Mouse (Mus musculus) MEL (cell line): Measurements from ENCODE around the gene Pikfyve. TPM values are rescaled to one million over a fixed set of nuclear protein-coding genes. Genes with fewer than 3 reads are reported as not detected.
A peak's percentile ranks its signal among the peaks of the same experiment; 100 is the strongest.

Source experiments
- DNase-seq: peaks from one replicate; pipeline ENCODE4 v3.0.0; 2011; ENCODE audit warnings: low read depth, low spot score
- H3K27ac ChIP-seq: 2 replicates; pipeline ENCODE4 v1.5.1; 2012; ENCODE audit warnings: low read depth, mild to moderate bottlenecking, control low read depth, low read length, moderate library complexity; ENCODE audit not compliant: control insufficient read depth
- H3K27me3 ChIP-seq, 2 experiments: fragments of 150-350 bp in 1 of 2; sonication (generic) in 1 of 2; 2 replicates each; pipeline ENCODE4 v1.6.1; 2012; ENCODE audit warnings: low read length in 2 of 2, mild to moderate bottlenecking in 2 of 2, improper control_type of control experiment in 1 of 2, moderate library complexity in 1 of 2; ENCODE audit not compliant: insufficient read depth in 2 of 2, control insufficient read depth in 1 of 2
- H3K36me3 ChIP-seq, 2 experiments: 2 replicates each; pipeline ENCODE4 v1.6.1; 2012 to 2014; ENCODE audit warnings: low read length in 2 of 2, improper control_type of control experiment in 1 of 2, inconsistent platforms in 1 of 2, mild to moderate bottlenecking in 1 of 2; ENCODE audit not compliant: insufficient read depth in 2 of 2, control insufficient read depth in 1 of 2
- H3K4me1 ChIP-seq, 2 experiments: fragments of 150-350 bp in 1 of 2; sonication (generic) in 1 of 2; 2 replicates each; pipeline ENCODE4 v1.6.1; 2012; ENCODE audit warnings: low read length in 2 of 2, improper control_type of control experiment in 1 of 2, mild to moderate bottlenecking in 1 of 2; ENCODE audit not compliant: insufficient read depth in 2 of 2, control insufficient read depth in 1 of 2
- H3K4me3 ChIP-seq, 2 experiments: fragments of 150-350 bp in 1 of 2; sonication (generic) in 1 of 2; 2 replicates each; pipeline ENCODE4 v1.5.1; 2012; ENCODE audit warnings: low read depth in 2 of 2, low read length in 2 of 2, mild to moderate bottlenecking in 2 of 2, moderate library complexity in 2 of 2, control low read depth in 1 of 2, improper control_type of control experiment in 1 of 2; ENCODE audit not compliant: control insufficient read depth in 1 of 2, insufficient read depth in 1 of 2
- H3K79me2 ChIP-seq: 2 replicates; pipeline ENCODE4 v1.6.1; 2012; ENCODE audit warnings: mild to moderate bottlenecking, low read length, moderate library complexity; ENCODE audit not compliant: control insufficient read depth, poor library complexity, insufficient read depth
- H3K9ac ChIP-seq: 2 replicates; pipeline ENCODE4 v1.6.1; 2012; ENCODE audit warnings: low read depth, mild to moderate bottlenecking, control low read depth, low read length, moderate library complexity; ENCODE audit not compliant: control insufficient read depth, poor library complexity, severe bottlenecking
- H3K9me3 ChIP-seq: fragments of 150-350 bp; sonication (generic); replicated peaks from 2 replicates; pipeline ENCODE4 v1.6.1; 2012; ENCODE audit warnings: mild to moderate bottlenecking, low read length, improper control_type of control experiment, moderate library complexity; ENCODE audit not compliant: insufficient read depth
- BHLHE40 ChIP-seq: IDR thresholded peaks from 2 replicates; pipeline ENCODE4 v1.6.1; 2012; ENCODE audit warnings: low read depth, mild to moderate bottlenecking, inconsistent platforms, low read length, improper control_type of control experiment, borderline replicate concordance
- CHD1 ChIP-seq: IDR thresholded peaks from 2 replicates; pipeline ENCODE4 v1.6.1; 2012; ENCODE audit warnings: low read depth, mild to moderate bottlenecking, inconsistent platforms, low read length, improper control_type of control experiment
- CHD2 ChIP-seq: IDR thresholded peaks from 2 replicates; pipeline ENCODE4 v1.6.1; 2011; ENCODE audit warnings: low read length, improper control_type of control experiment
- CTCF ChIP-seq, 3 experiments: IDR thresholded peaks in 2 of 3; conservative IDR thresholded peaks in 1 of 3; 2 replicates each; pipeline ENCODE4 v1.5.1; 2011 to 2012; ENCODE audit warnings: low read length in 3 of 3, low read depth in 2 of 3, mild to moderate bottlenecking in 2 of 3, improper control_type of control experiment in 1 of 3, inconsistent platforms in 1 of 3, mixed read lengths in 1 of 3, moderate library complexity in 1 of 3; ENCODE audit not compliant: control insufficient read depth in 1 of 3, insufficient read depth in 1 of 3, poor library complexity in 1 of 3, severe bottlenecking in 1 of 3
- E2F4 ChIP-seq: IDR thresholded peaks from 2 replicates; pipeline ENCODE4 v1.6.1; 2011; ENCODE audit warnings: low read depth, low read length, improper control_type of control experiment, borderline replicate concordance
- ELF1 ChIP-seq: IDR thresholded peaks from 2 replicates; pipeline ENCODE4 v1.6.1; 2014; ENCODE audit warnings: low read depth, mild to moderate bottlenecking, inconsistent platforms, low read length, improper control_type of control experiment, moderate library complexity
- EP300 ChIP-seq, 2 experiments: IDR thresholded peaks; 2 replicates each; pipeline ENCODE4 v1.6.1; 2011; ENCODE audit warnings: improper control_type of control experiment in 2 of 2, low read length in 2 of 2, low read depth in 1 of 2, mild to moderate bottlenecking in 1 of 2
- ETS1 ChIP-seq: IDR thresholded peaks from 2 replicates; pipeline ENCODE4 v1.6.1; 2012; ENCODE audit warnings: low read depth, mild to moderate bottlenecking, inconsistent platforms, low read length, improper control_type of control experiment, moderate library complexity
- GATA1 ChIP-seq: IDR thresholded peaks from 2 replicates; pipeline ENCODE4 v1.6.1; 2011; ENCODE audit warnings: low read depth, low read length, improper control_type of control experiment
- HCFC1 ChIP-seq: IDR thresholded peaks from 2 replicates; pipeline ENCODE4 v1.6.1; 2012; ENCODE audit warnings: low read depth, mild to moderate bottlenecking, inconsistent platforms, low read length, improper control_type of control experiment, moderate library complexity
- KAT2A ChIP-seq: conservative IDR thresholded peaks from 2 replicates; pipeline ENCODE4 v1.6.1; 2012; ENCODE audit warnings: low read depth, low read length, improper control_type of control experiment, inconsistent platforms
- MAFK ChIP-seq: IDR thresholded peaks from 2 replicates; pipeline ENCODE4 v1.6.1; 2011; ENCODE audit warnings: low read depth, mild to moderate bottlenecking, low read length, improper control_type of control experiment, borderline replicate concordance
- MAX ChIP-seq: IDR thresholded peaks from 2 replicates; pipeline ENCODE4 v1.6.1; 2011; ENCODE audit warnings: low read length, improper control_type of control experiment
- MXI1 ChIP-seq: IDR thresholded peaks from 2 replicates; pipeline ENCODE4 v1.6.1; 2011; ENCODE audit warnings: mild to moderate bottlenecking, low read depth, low read length, improper control_type of control experiment
- MYB ChIP-seq: IDR thresholded peaks from 2 replicates; pipeline ENCODE4 v1.6.1; 2011; ENCODE audit warnings: mild to moderate bottlenecking, low read depth, low read length, improper control_type of control experiment
- MYC ChIP-seq: IDR thresholded peaks from 2 replicates; pipeline ENCODE4 v1.6.1; 2011; ENCODE audit warnings: low read depth, mild to moderate bottlenecking, low read length, improper control_type of control experiment, moderate library complexity
- NELFE ChIP-seq: IDR thresholded peaks from 2 replicates; pipeline ENCODE4 v1.6.1; 2011; ENCODE audit warnings: low read depth, low read length, improper control_type of control experiment
- NRF1 ChIP-seq: IDR thresholded peaks from 2 replicates; pipeline ENCODE4 v1.6.1; 2014; ENCODE audit warnings: low read depth, mild to moderate bottlenecking, inconsistent platforms, low read length, improper control_type of control experiment, moderate library complexity; ENCODE audit not compliant: poor library complexity, insufficient read depth, severe bottlenecking
- POLR2A ChIP-seq, 2 experiments: IDR thresholded peaks; 2 replicates each; pipeline ENCODE4 v1.6.1; 2011 to 2012; ENCODE audit warnings: low read length in 2 of 2, mild to moderate bottlenecking in 2 of 2, control low read depth in 1 of 2, improper control_type of control experiment in 1 of 2, low read depth in 1 of 2, moderate library complexity in 1 of 2; ENCODE audit not compliant: control insufficient read depth in 1 of 2, insufficient read depth in 1 of 2, poor library complexity in 1 of 2
- POLR2AphosphoS2 ChIP-seq: IDR thresholded peaks from 2 replicates; pipeline ENCODE4 v1.6.1; 2011; ENCODE audit warnings: low read length, improper control_type of control experiment
- POLR2AphosphoS5 ChIP-seq: IDR thresholded peaks from 2 replicates; pipeline ENCODE4 v1.6.1; 2012; ENCODE audit warnings: low read depth, borderline replicate concordance, mild to moderate bottlenecking, inconsistent platforms, low read length, moderate library complexity, mixed read lengths
- RAD21 ChIP-seq: IDR thresholded peaks from 2 replicates; pipeline ENCODE4 v1.6.1; 2011; ENCODE audit warnings: mild to moderate bottlenecking, low read depth, low read length, improper control_type of control experiment
- RCOR1 ChIP-seq: IDR thresholded peaks from 2 replicates; pipeline ENCODE4 v1.6.1; 2012; ENCODE audit warnings: low read depth, mild to moderate bottlenecking, inconsistent platforms, low read length, improper control_type of control experiment
- SIN3A ChIP-seq: IDR thresholded peaks from 2 replicates; pipeline ENCODE4 v1.6.1; 2012; ENCODE audit warnings: low read length, improper control_type of control experiment, inconsistent platforms
- SMC3 ChIP-seq: IDR thresholded peaks from 2 replicates; pipeline ENCODE4 v1.6.1; 2011; ENCODE audit warnings: low read depth, low read length, improper control_type of control experiment
- TAL1 ChIP-seq: IDR thresholded peaks from 2 replicates; pipeline ENCODE4 v1.6.1; 2012; ENCODE audit warnings: mild to moderate bottlenecking, inconsistent platforms, low read length, moderate library complexity, mixed read lengths
- TBP ChIP-seq: IDR thresholded peaks from 2 replicates; pipeline ENCODE4 v1.8.0; 2011; ENCODE audit warnings: low read depth, low read length, improper control_type of control experiment
- TCF12 ChIP-seq: IDR thresholded peaks from 2 replicates; pipeline ENCODE4 v1.6.1; 2014; ENCODE audit warnings: low read depth, mild to moderate bottlenecking, inconsistent platforms, low read length, improper control_type of control experiment, moderate library complexity
- UBTF ChIP-seq: IDR thresholded peaks from 2 replicates; pipeline ENCODE4 v1.6.1; 2012; ENCODE audit warnings: low read depth, mild to moderate bottlenecking, inconsistent platforms, low read length, improper control_type of control experiment, moderate library complexity, borderline replicate concordance; ENCODE audit not compliant: insufficient read depth
- USF1 ChIP-seq: IDR thresholded peaks from 2 replicates; pipeline ENCODE4 v1.6.1; 2014; ENCODE audit warnings: low read depth, mild to moderate bottlenecking, inconsistent platforms, low read length, improper control_type of control experiment, moderate library complexity
- ZC3H11A ChIP-seq: IDR thresholded peaks from 2 replicates; pipeline ENCODE4 v1.6.1; 2012; ENCODE audit warnings: low read depth, mild to moderate bottlenecking, inconsistent platforms, low read length, improper control_type of control experiment
- ZKSCAN1 ChIP-seq: IDR thresholded peaks from 2 replicates; pipeline ENCODE4 v1.6.1; 2012; ENCODE audit warnings: low read depth, mild to moderate bottlenecking, inconsistent platforms, low read length, improper control_type of control experiment, moderate library complexity
- ZMIZ1 ChIP-seq: IDR thresholded peaks from 2 replicates; pipeline ENCODE4 v1.6.1; 2012; ENCODE audit warnings: low read depth, mild to moderate bottlenecking, inconsistent platforms, low read length, improper control_type of control experiment, moderate library complexity
- polyA plus RNA-seq, 2 experiments: library from polyadenylated mRNA; stranded (reverse) in 1 of 2; unstranded in 1 of 2; fragments of >175 nt in 1 of 2; fragments of >200 nt in 1 of 2; gene quantifications; 2 replicates each; pipeline versions ENCODE4 v1.2.1 to v1.2.4; 2012; ENCODE audit warnings: low replicate concordance in 2 of 2, low read depth in 1 of 2; ENCODE audit not compliant: insufficient read length in 2 of 2, insufficient read depth in 1 of 2, missing spikeins in 1 of 2
- total RNA-seq: library from RNA; depleted of rRNA; stranded (reverse); fragments of 300-350 nt; gene quantifications from 2 replicates; pipeline ENCODE4 v1.2.3, GENCODE M21; 2012

Gene Pikfyve
- total and polyA plus RNA-seq, 3 experiments = 11.5 to 13.3 TPM; not detected in 1

GRCm38 (mm10) chr1:65178126-65178901 is 8.2 kb upstream of the Pikfyve start (continued):
- peak in 2 of 3 experiments; percentile 60 to 67; a peak in 5 of 6 replicates for TF ChIP-seq CTCF (IDR thresholded peaks at IDR 0.05 in 2 of 3, conservative IDR thresholded peaks at IDR 0.05 in 1 of 3; ENCODE audit: control insufficient read depth in 1 of 3, insufficient read depth in 1 of 3, low read depth in 2 of 3, low read length in 3 of 3, poor library complexity in 1 of 3, severe bottlenecking in 1 of 3)

DNA sequence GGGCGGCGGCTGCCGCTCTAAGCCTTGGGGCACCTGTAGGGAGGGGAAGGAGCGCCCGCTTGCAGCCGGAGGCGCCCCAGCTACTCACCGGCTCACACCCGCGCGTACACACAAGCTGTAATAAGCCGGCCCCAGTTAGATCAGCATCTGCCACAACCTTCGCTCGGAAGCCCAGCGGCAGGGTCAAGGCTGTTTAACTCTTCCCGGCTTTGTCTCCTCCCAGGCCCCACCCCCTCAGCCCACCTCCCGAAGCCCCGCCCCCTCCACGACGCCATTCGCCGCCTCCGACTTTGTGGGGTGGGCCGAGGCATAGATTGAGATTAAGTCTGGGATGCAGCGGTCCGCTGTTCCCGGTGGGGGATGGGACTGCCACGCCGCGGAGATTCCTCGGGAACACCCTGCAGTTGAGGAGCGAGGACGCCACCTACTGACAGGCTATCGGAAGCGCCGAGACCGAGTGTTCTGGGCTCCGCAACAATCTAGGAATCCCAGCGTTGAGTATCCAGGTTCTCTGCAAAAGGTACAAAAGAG is 7.5 kb upstream of the Pikfyve start:
- H3K27ac ChIP-seq = peak overlapping the region; percentile 89
- no peaks in the 10 kb centered on the region; the same call in 1 of the 2 replicates for H3K79me2 ChIP-seq
- H3K36me3 ChIP-seq = peaks cover 0 to 28% of the 10 kb centered on the region in 2 experiments; a peak in 2 of 4 replicates
- H3K9me3 ChIP-seq = no peaks in the 10 kb centered on the region
- peak overlapping the region; percentile 62 for H3K9ac ChIP-seq
- H3K4me3 ChIP-seq = peak overlapping the region; percentile 78 to 87
- DNase-seq = peak; percentile 93
- H3K27me3 ChIP-seq = no peaks in the 10 kb centered on the region
- H3K4me1 ChIP-seq = peaks cover 8 to 9% of the 10 kb centered on the region in 2 experiments
- peak; percentile 15 to 72; a peak in 2 of 4 replicates for TF ChIP-seq POLR2A (IDR thresholded peaks at IDR 0.05; ENCODE audit: control insufficient read depth in 1 of 2, insufficient read depth in 1 of 2, low read depth in 1 of 2, low read length in 2 of 2, poor library complexity in 1 of 2)
- no peak for TF ChIP-seq USF1
- peak; percentile 49 for TF ChIP-seq SMC3
- no peak for TF ChIP-seq POLR2AphosphoS5
- TF ChIP-seq MXI1 = no peak; the same call in none of the 2 replicates
- peak; percentile 65 for TF ChIP-seq SIN3A
- peak in 1 of 2 experiments; percentile 50; a peak in 2 of 4 replicates for TF ChIP-seq EP300 (IDR thresholded peaks at IDR 0.05; ENCODE audit: low read depth in 1 of 2, low read length in 2 of 2)
- peak; percentile 64 for TF ChIP-seq RAD21
- no peak for TF ChIP-seq E2F4
- TF ChIP-seq MAX = peak; percentile 56; the same call in 1 of the 2 replicates
- TF ChIP-seq UBTF = no peak
- TF ChIP-seq ZKSCAN1 = no peak
- peak; percentile 71 for TF ChIP-seq RCOR1
- no peak for TF ChIP-seq MYC
- TF ChIP-seq NRF1 = no peak
- TF ChIP-seq ZMIZ1 = peak; percentile 76
- no peak for TF ChIP-seq MAFK
- TF ChIP-seq KAT2A = no peak
- TF ChIP-seq BHLHE40 = 0 out of 2 replicates have a peak, but pooled peaks have one; percentile 24
- TF ChIP-seq HCFC1 = peak; percentile 58
- no peak for TF ChIP-seq TAL1
- peak; percentile 67 for TF ChIP-seq ELF1
- peak; percentile 52; the same call in 1 of the 2 replicates for TF ChIP-seq ETS1
- TF ChIP-seq CHD2 = peak; percentile 66
- TF ChIP-seq CHD1 = no peak
- no peak for TF ChIP-seq GATA1
- peak; percentile 54 for TF ChIP-seq NELFE
- TF ChIP-seq ZC3H11A = peak; percentile 57
- peak; percentile 61 for TF ChIP-seq TBP
- no peak for TF ChIP-seq POLR2AphosphoS2
- no peak for TF ChIP-seq MYB
- no peak for TF ChIP-seq TCF12
